Mouse (Mus musculus) neural tube, embryonic 15.5 days (tissue): ENCODE data around the gene Susd1. TPM values are rescaled to one million over a fixed set of nuclear protein-coding genes. Genes with fewer than 3 reads are reported as not detected.

ENCODE experiments used
- ATAC-seq: fragments of 200-750 bp; cut with Nextera tagmentation; 2 replicates; pipeline ENCODE4 v1.8.0; 2017; ENCODE audit warnings: mild to moderate bottlenecking, moderate TSS enrichment, moderate library complexity; ENCODE audit not compliant: low FRiP score
- H3K27ac ChIP-seq: fragments of 300-500 bp; sonication (generic); replicated peaks from 2 replicates; pipeline ENCODE4 v1.5.1; 2015; ENCODE audit warnings: mild to moderate bottlenecking, inconsistent platforms
- H3K27me3 ChIP-seq: fragments of 300-500 bp; sonication (generic); replicated peaks from 2 replicates; pipeline ENCODE4 v1.6.1; 2015; ENCODE audit warnings: inconsistent platforms
- H3K36me3 ChIP-seq: fragments of 300-500 bp; sonication (generic); 2 replicates; pipeline ENCODE4 v1.6.1; 2015; ENCODE audit warnings: inconsistent platforms
- H3K4me1 ChIP-seq: fragments of 300-500 bp; sonication (generic); 2 replicates; pipeline ENCODE4 v1.6.1; 2015; ENCODE audit warnings: inconsistent platforms
- H3K4me2 ChIP-seq: fragments of 300-500 bp; sonication (generic); 2 replicates; pipeline ENCODE4 v1.6.1; 2015; ENCODE audit warnings: inconsistent platforms, mild to moderate bottlenecking, moderate library complexity
- H3K4me3 ChIP-seq: fragments of 300-500 bp; sonication (generic); replicated peaks from 2 replicates; pipeline ENCODE4 v1.5.1; 2015; ENCODE audit warnings: mild to moderate bottlenecking, inconsistent platforms
- H3K9ac ChIP-seq: fragments of 300-500 bp; sonication (generic); replicated peaks from 2 replicates; pipeline ENCODE4 v1.6.1; 2015; ENCODE audit warnings: mild to moderate bottlenecking, inconsistent platforms
- H3K9me3 ChIP-seq: fragments of 300-500 bp; sonication (generic); replicated peaks from 2 replicates; pipeline ENCODE4 v1.6.1; 2016; ENCODE audit warnings: inconsistent platforms
- WGBS: fragments of 180-500 bp; shearing (Covaris S2); methylation state at CpG from one replicate; pipeline ENCODE4 v1.1.7; 2015; ENCODE audit warnings: mixed read lengths; 5-methylcytosine and 5-hydroxymethylcytosine counted together
- polyA plus RNA-seq: library from polyadenylated mRNA; unstranded; fragments of >200 nt; fragmentation: Nextera tagmentation; extraction: Ambion mirVana; gene quantifications from 2 replicates; pipeline ENCODE4 v1.2.1, GENCODE M21; 2015

The Susd1 gene
- polyA plus RNA-seq, result 2.8 and 5.5 TPM in 2 replicates

GRCm38 (mm10) chr4:59437990-59438854 is at the start of gene Susd1:
Susd1 (minus strand) TSS chr4:59438633.
- H3K27ac ChIP-seq, result no peak within 1 kb of the TSS; the same call in 1 of the 2 replicates
- ATAC-seq, result peak; percentile 91
- peaks cover 12% of the 10 kb centered on the region; the same call in 1 of the 2 replicates for H3K4me1 ChIP-seq
- peaks cover 24% of the 10 kb centered on the region for H3K27me3 ChIP-seq
- H3K4me2 ChIP-seq, result peak within 1 kb of the TSS; percentile 99
- H3K4me3 ChIP-seq, result peak within 1 kb of the TSS; percentile 64
- H3K9me3 ChIP-seq, result no peaks in the 10 kb centered on the region
- H3K36me3 ChIP-seq, result no peaks in the 10 kb centered on the region
- WGBS, result under 1% methylated on average over 57 of the region's 75 CpGs
- peak within 1 kb of the TSS; percentile 61 for H3K9ac ChIP-seq

- H3K9ac ChIP-seq, result no peak overlapping the region
- H3K27ac ChIP-seq, result no peak overlapping the region
Observed at GRCm38 (mm10) chr4:59471306-59471705, 32.9 kb upstream of the Susd1 start.

GRCm38 (mm10) chr4:59465449-59465848 is 27.0 kb upstream of the Susd1 start:
- no peaks in the 10 kb centered on the region for H3K36me3 ChIP-seq

More at GRCm38 (mm10) chr4:59471306-59471705, 32.9 kb upstream of the Susd1 start:
- Histone ChIP-seq H3K9me3 (no peaks in the 10 kb centered on the region), H3K27me3 (no peaks in the 10 kb centered on the region), H3K4me1 (no peaks in the 10 kb centered on the region), H3K36me3 (no peaks in the 10 kb centered on the region), H3K4me3 (no peak overlapping the region), H3K4me2 (no peak overlapping the region)
- no peak for ATAC-seq

GRCm38 (mm10) chr4:59464661-59465060 is 26.2 kb upstream of the Susd1 start:
- ATAC-seq, result no peak
- Histone ChIP-seq H3K36me3 (no peaks in the 10 kb centered on the region), H3K9ac (no peak overlapping the region), H3K4me2 (no peak overlapping the region), H3K27me3 (no peaks in the 10 kb centered on the region), H3K4me1 (no peaks in the 10 kb centered on the region), H3K4me3 (no peak overlapping the region), H3K27ac (no peak overlapping the region), H3K9me3 (no peaks in the 10 kb centered on the region)
- 81% methylated on average over 6 of the region's 6 CpGs for WGBS

More at GRCm38 (mm10) chr4:59465449-59465848, 27.0 kb upstream of the Susd1 start:
- no peak overlapping the region for H3K4me3 ChIP-seq
- WGBS, result 59% methylated on average over 2 of the region's 2 CpGs
- no peak overlapping the region for H3K9ac ChIP-seq
- H3K9me3 ChIP-seq, result no peaks in the 10 kb centered on the region
- ATAC-seq, result no peak
- H3K4me1 ChIP-seq, result no peaks in the 10 kb centered on the region
- H3K4me2 ChIP-seq, result no peak overlapping the region
- no peak overlapping the region for H3K27ac ChIP-seq
- H3K27me3 ChIP-seq, result no peaks in the 10 kb centered on the region

GRCm38 (mm10) chr4:59462494-59462893 is 24.1 kb upstream of the Susd1 start:
- H3K36me3 ChIP-seq, result no peaks in the 10 kb centered on the region
- no peak overlapping the region for H3K4me3 ChIP-seq
- H3K9ac ChIP-seq, result no peak overlapping the region
- ATAC-seq, result no peak
- no peak overlapping the region for H3K27ac ChIP-seq
- no peak overlapping the region for H3K4me2 ChIP-seq
- no peaks in the 10 kb centered on the region for H3K27me3 ChIP-seq
- 86% methylated on average over 6 of the region's 6 CpGs for WGBS
- 0 out of 2 replicates have a peak, but pooled peaks cover 3% of the 10 kb centered on the region for H3K4me1 ChIP-seq
- H3K9me3 ChIP-seq, result no peaks in the 10 kb centered on the region

GRCm38 (mm10) chr4:59461116-59461727 is 22.8 kb upstream of the Susd1 start:
- no peak overlapping the region for H3K4me3 ChIP-seq
- H3K4me1 ChIP-seq, result 0 out of 2 replicates have a peak, but pooled peaks cover 3% of the 10 kb centered on the region
- no peaks in the 10 kb centered on the region for H3K27me3 ChIP-seq
- H3K9me3 ChIP-seq, result no peaks in the 10 kb centered on the region
- H3K4me2 ChIP-seq, result no peak overlapping the region
- no peak for ATAC-seq
- no peaks in the 10 kb centered on the region for H3K36me3 ChIP-seq
- no peak overlapping the region for H3K9ac ChIP-seq
- 84% methylated on average over 11 of the region's 11 CpGs for WGBS
- no peak overlapping the region for H3K27ac ChIP-seq

- Histone ChIP-seq H3K27me3 (no peaks in the 10 kb centered on the region), H3K9me3 (no peaks in the 10 kb centered on the region), H3K9ac (no peak overlapping the region), H3K4me2 (no peak overlapping the region), H3K4me3 (no peak overlapping the region), H3K4me1 (0 out of 2 replicates have a peak, but pooled peaks cover 3% of the 10 kb centered on the region), H3K36me3 (no peaks in the 10 kb centered on the region), H3K27ac (no peak overlapping the region)
- no peak for ATAC-seq
- WGBS, result 81% methylated on average over 13 of the region's 13 CpGs
Observed at GRCm38 (mm10) chr4:59459216-59459955, 21.0 kb upstream of the Susd1 start.

- Histone ChIP-seq H3K4me3 (no peak overlapping the region), H3K9ac (no peak overlapping the region), H3K4me2 (no peak overlapping the region), H3K4me1 (0 out of 2 replicates have a peak, but pooled peaks cover 3% of the 10 kb centered on the region), H3K9me3 (no peaks in the 10 kb centered on the region), H3K27ac (no peak overlapping the region), H3K27me3 (no peaks in the 10 kb centered on the region), H3K36me3 (no peaks in the 10 kb centered on the region)
- ATAC-seq, result no peak
- WGBS, result 46% methylated on average over 9 of the region's 9 CpGs
Observed at GRCm38 (mm10) chr4:59457941-59458340, 19.5 kb upstream of the Susd1 start.

- no peaks in the 10 kb centered on the region for H3K9me3 ChIP-seq
- no peak overlapping the region for H3K4me2 ChIP-seq
- H3K4me3 ChIP-seq, result no peak overlapping the region
- ATAC-seq, result no peak
- 91% methylated on average over 5 of the region's 5 CpGs for WGBS
- 0 out of 2 replicates have a peak, but pooled peaks cover 3% of the 10 kb centered on the region for H3K4me1 ChIP-seq
- no peak overlapping the region for H3K9ac ChIP-seq
- H3K27ac ChIP-seq, result no peak overlapping the region
- H3K36me3 ChIP-seq, result no peaks in the 10 kb centered on the region
- H3K27me3 ChIP-seq, result no peaks in the 10 kb centered on the region
Observed at GRCm38 (mm10) chr4:59457091-59457490, 18.7 kb upstream of the Susd1 start.

GRCm38 (mm10) chr4:59455465-59455864 is 17.0 kb upstream of the Susd1 start:
- WGBS, result 69% methylated on average over 2 of the region's 2 CpGs
- Histone ChIP-seq H3K27ac (no peak overlapping the region), H3K9ac (no peak overlapping the region), H3K4me2 (no peak overlapping the region), H3K4me3 (no peak overlapping the region), H3K9me3 (no peaks in the 10 kb centered on the region), H3K27me3 (no peaks in the 10 kb centered on the region), H3K36me3 (no peaks in the 10 kb centered on the region), H3K4me1 (0 out of 2 replicates have a peak, but pooled peaks cover 3% of the 10 kb centered on the region)
- ATAC-seq, result no peak

GRCm38 (mm10) chr4:59454046-59454445 is 15.6 kb upstream of the Susd1 start:
- Histone ChIP-seq H3K9ac (no peak overlapping the region), H3K27me3 (no peaks in the 10 kb centered on the region), H3K9me3 (no peaks in the 10 kb centered on the region), H3K36me3 (no peaks in the 10 kb centered on the region), H3K27ac (no peak overlapping the region), H3K4me1 (0 out of 2 replicates have a peak, but pooled peaks cover 3% of the 10 kb centered on the region), H3K4me2 (no peak overlapping the region), H3K4me3 (no peak overlapping the region)
- 82% methylated on average over 3 of the region's 3 CpGs for WGBS
- ATAC-seq, result no peak
